Mouse (Mus musculus) cerebellum, adult 11 months (tissue): Measurements from ENCODE around the gene Lmnb2.

Source experiments
- DNase-seq: peaks from one replicate; pipeline ENCODE4 v3.0.0; 2022

Lmnb2 gene

GRCm38 (mm10) chr10:80897861-80898510 is 20.1 kb downstream of the Lmnb2 start:
- DNase-seq, result no peak

GRCm38 (mm10) chr10:80896581-80897485 is 21.2 kb downstream of the Lmnb2 start:
- no peak for DNase-seq

- no peak for DNase-seq
These were observed 22.3 kb downstream of the Lmnb2 start for GRCm38 (mm10) chr10:80895697-80896096.

GRCm38 (mm10) chr10:80895100-80895499 is 22.9 kb downstream of the Lmnb2 start:
- no peak for DNase-seq

- DNase-seq, result peak; percentile 73
These were observed 30.9 kb downstream of the Lmnb2 start for GRCm38 (mm10) chr10:80887181-80887580.

DNA sequence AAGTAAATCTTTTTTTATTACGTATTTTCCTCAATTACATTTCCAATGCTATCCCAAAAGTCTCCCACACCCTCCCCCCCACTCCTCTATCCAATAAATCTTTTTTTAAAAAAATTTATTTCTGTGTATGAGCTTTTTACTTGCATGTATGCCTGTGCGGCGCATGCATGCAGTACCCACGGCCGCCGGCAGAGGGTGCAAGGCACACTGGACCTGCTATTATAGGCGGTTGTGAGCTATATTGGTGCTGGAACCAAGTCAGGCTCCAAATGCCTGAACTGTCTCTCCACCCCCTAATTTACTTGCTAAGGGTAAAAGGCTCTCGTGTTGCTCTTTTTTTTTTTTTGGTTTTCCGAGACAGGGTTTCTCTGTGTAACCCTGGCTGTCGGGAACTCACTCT is 36.7 kb downstream of the Lmnb2 start:
- DNase-seq, result no peak

DNA sequence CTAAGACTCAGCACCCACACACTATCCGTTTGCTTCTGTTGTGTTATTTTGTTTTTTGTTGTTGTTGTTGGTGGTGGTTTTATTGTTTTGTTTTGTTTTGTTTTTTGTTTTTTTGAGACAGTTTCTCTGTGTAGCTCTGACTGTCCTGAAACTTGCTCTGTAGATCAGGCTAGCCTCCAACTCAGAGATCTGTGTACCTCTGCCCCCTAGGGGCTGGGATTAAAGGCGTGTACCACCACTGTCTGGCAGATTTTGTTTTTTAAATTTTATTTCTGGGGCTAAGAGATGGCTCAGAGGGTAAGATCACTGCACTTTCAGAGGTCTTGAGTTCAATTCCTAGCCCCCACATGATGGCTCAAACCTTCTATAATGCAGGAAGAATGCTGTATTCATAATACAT is 37.1 kb downstream of the Lmnb2 start:
- DNase-seq, result no peak

DNA sequence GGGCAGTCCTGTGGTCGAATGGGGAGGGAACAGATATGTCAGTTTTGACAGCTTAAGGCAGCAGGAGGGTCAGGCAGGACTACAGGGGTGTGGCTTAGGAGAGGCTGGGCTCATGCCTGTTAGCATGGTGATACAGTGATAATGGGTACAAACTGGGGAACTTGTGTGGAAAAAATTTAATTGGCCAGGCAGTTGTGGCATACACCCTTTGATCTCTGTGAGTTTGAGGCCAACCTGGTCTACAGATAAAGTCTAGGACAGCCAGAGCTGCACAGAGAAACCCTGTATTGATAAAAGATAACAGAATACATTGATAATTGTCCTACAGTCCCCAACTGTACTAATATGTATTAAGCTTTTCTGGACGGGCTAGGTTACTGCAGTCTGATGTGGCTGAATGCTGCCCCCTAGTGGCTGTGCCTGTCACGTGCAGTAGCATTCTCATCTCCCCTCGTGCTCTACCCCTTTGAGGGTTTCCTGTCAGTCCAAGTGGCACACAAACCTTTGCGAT is 37.9 kb downstream of the Lmnb2 start:
- DNase-seq, result no peak

DNA sequence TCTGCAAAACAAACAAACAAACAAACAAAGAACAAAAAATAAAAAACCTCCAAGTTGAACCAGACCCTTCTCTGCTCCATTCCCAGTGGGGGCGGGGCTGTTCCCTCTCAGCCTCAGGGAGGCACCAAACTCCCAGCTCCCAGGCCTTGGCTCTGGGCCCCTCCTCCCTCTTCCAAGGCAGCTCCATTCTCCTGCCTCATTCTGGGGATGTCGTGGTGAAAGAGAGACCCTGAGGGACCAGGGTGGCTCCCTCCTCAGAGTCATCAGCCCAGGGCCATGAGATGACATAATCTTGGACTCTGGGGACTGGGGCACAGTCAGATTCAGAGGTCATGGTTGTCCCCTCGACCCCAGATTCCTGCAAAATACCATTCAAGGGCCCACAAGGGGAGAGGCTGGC is 41.5 kb downstream of the Lmnb2 start:
- DNase-seq, result no peak

GRCm38 (mm10) chr10:80876028-80876427 is 42.0 kb downstream of the Lmnb2 start:
- DNase-seq, result no peak

DNA sequence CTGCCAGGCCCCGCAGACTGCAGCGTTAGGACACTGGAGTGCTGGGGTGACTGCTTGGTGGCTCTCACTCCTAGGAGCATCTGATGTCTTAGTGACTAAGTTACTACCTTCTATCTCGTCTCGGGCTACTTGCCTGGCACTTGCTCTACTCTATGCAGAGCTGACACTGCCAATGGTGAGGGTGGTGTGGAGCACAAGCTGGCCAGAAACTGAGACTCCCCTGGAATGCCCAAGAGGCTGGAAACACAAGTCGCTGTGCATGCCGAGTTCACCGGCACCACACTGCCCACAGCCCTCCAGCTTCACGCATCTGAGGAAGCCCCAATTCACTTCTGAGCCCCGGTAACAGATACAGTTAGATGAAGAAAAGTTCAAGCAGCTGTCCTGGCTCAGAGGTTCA is 44.0 kb downstream of the Lmnb2 start:
- DNase-seq, result no peak

DNA sequence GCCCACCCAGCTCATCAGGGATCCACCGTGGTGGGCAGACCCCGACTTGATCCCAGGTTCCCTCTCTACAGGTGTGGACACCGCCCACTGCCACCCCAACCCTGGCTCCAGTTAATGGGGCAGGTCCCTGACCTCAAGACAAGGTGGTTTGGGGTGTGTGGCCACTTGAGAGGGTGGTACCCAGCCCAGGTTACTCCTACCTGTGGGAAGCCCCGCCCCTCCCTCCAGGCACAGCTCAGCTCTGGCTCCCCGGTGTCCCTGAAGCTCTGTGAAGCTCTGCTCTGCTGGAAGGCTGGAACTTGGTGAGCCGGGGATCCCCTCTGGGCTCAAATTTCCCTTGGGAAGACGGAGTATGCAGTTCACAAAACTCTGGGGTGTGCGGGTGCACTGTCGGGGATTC is 46.5 kb downstream of the Lmnb2 start, which contains the start of gene Tmprss9:
TSS of gene Tmprss9 (plus strand) at position 268 of the 400 bp plus-strand sequence.
- no peak for DNase-seq

GRCm38 (mm10) chr10:80870993-80871392 is 47.1 kb downstream of the Lmnb2 start:
- no peak for DNase-seq

DNA sequence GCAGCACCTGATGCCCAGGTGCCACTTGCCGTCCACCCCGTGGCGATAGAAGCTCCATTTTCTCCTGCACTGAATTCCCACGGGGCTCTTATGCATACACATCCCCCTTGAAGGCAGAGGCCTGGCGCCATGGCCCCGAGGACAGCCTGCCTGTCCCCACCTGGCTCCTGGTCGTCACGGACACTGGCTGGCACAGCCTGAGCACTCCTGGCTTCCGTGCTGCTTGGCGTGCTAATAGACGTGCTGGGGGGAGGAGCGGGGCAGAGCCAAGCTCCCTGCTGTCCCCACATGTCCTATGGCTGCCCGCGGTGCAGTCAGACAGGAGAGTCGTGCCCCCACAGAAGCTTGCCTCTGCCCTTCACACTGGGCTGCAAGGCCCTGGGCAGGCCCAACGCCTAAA is 53.6 kb downstream of the Lmnb2 start:
- peak; percentile 79 for DNase-seq

DNA sequence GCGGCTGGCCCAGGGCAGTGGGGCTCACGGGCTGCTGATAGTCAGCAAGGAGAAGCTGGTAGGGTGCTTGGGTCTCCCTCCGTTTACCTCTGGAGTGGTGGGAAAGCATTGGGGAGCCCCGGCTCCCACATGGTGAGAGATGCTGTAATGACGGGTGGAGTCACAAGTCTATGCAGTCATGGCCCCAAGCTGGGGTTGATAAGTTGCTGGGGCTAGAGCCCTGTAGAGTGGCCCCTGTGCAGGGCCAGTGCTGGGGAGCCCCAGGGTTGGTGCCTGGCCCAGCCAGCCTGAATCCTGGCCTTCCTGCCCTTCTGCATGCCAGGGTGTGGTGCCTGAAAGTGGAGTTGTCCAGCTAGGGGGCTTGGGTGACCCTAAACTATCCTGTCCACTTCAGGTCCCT is 55.7 kb downstream of the Lmnb2 start:
- DNase-seq, result no peak

GRCm38 (mm10) chr10:80858350-80858935 is 59.6 kb downstream of the Lmnb2 start:
- no peak for DNase-seq

DNA sequence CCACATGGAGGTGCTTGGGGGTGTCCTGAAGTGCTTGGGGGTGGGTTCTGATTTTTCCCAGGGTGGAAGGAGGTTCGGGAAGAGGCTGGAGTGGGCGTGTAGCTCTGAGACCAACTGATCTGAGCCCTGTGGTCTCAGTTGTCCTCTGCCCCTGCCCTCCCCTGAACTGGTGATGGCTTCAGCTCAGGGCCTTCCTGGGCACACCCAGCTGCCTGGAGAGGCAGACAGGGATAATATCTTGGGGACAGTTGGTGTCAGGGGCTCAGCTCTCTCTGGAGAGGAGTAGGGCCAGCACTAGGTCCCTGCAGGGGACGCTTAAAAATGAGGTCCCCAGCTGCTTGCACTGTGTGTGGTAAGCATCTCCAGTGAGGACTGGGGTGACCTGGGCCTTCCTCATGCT is 60.2 kb downstream of the Lmnb2 start:
- DNase-seq, result no peak

DNA sequence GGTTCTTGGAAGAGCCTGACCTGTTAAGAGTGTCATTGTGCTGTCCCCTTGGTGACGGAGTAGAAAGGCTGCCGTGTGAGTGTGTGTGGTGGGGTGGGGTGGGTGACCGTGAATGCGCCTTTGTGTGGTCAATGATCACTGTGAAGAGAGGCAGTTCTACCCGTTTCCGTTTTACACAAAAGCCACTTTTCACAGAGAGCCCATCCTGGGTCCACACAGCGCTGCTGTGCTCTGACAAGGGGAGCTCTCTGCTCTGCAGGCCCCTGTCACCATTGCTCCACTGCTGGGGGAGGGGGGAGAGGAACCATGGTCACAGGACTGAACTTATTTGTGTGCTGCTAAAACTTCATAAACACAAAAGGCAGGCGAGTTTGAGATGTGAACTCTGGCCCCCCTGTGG is 60.7 kb downstream of the Lmnb2 start:
- DNase-seq, result no peak

DNA sequence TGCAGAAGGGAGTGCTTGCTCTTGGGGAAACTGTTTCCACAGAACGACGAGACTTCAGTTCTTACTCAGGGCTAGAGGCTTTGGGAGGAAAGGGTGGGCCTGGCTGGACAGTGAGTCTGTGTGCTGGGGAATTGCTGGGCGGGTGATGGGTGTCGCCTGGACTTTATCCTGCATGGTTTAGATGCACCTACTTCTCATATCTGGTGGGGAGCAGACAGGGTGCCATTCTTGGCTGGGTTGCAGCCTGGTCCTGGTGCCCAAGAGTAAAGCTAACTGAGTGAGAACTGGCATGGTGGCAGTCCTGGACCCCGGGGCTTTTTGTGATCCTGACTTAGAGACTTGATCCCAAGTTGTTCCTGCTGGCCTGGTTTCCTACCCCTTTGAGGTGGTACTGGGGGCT is 61.1 kb downstream of the Lmnb2 start:
- DNase-seq, result no peak

DNA sequence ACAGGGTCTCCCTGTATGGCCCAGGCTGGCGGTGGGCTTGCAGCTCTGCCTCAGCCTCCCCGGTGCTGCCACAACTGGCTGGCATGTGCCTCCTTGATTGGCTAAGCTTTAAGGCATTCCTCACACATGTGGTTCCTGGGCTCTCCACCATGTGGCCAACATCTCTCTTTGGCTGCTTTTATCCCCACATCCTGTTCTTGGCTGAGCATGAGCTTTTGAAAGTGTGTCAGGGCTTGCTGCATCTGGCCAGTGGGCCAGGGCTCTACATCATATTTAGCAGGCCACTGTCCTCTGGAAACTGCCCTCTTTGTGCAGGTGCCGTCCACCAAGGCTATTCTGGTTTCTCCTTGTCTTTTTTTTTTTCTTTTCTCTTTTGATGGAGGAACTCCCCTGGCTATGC is 61.8 kb downstream of the Lmnb2 start:
- DNase-seq, result no peak

- DNase-seq, result peak; percentile 62
These were observed 62.3 kb downstream of the Lmnb2 start for GRCm38 (mm10) chr10:80855749-80856073.

DNA sequence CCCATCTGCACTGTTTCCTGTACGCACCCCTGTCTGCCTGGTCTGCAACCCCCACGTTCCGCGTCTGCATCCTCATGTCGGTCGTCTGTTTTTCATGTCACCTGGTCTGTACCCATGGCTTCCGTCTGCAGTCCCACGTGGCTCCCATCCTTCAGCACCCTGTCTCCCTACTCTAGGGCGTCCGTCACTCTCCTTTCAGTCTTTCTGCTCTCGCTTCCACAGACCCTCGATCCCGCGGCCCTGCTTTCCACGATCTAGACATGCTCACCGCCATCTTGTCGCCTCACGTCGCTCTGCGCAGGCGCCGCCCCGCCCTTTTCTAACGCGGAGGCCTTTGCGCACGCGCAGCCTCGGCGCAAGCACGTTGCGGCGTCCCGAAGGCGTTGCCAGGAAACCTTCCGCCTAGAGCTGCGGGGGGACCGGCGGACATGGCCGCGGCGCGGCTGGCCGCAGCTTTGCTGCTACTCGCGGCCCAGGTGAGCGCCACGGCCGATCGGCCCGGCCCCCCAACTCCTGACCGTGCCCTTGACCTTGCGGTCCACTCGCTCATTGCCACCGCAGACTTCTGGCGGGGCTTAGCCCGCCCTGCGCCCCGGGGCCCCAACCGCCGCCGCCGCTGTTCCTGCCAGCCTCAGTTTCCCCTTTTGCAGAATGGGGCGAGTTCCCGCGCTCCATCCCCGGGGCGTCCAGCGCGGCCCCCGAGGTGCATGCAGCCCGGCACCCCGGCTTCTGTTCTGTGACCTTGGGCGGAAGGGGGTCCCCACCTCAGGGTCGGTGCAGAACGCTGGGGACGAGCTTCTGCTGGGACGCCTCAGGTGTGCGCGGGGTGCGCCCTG is 62.9 kb downstream of the Lmnb2 start, which contains the start of the genes Lsm7 and Sppl2b:
TSS of gene Lsm7 (minus strand) at position 297 of the 836 bp plus-strand sequence.
TSS of gene Sppl2b (plus strand) at position 363 of the 836 bp plus-strand sequence.
- peak; percentile 97 for DNase-seq
